Mouse (Mus musculus): ENCODE measurements around the gene Kcnk6. TPM values are rescaled to one million over a fixed set of nuclear protein-coding genes. Genes with fewer than 3 reads are reported as not detected.
"Not testable (repeated sequence)": the region's sequence is repeated elsewhere in the genome, so short reads cannot be mapped to it uniquely, and the experiment has no call there.

The Kcnk6 gene
- polyA plus RNA-seq, 1 experiment from 2014 or later, result 1.7 TPM

GRCm38 (mm10) chr7:29246015-29246414, 13.7 kb upstream of the Kcnk6 start:
- no peak overlapping the region for H3K27ac ChIP-seq (replicated peaks)

GRCm38 (mm10) chr7:29244732-29245416, 12.6 kb upstream of the Kcnk6 start:
- Histone ChIP-seq H3K4me1 (peaks cover 38% of the 10 kb centered on the region), H3K27me3 (replicated peaks) (no peaks in the 10 kb centered on the region), H3K9ac (no peak overlapping the region), H3K27ac (replicated peaks) (no peak overlapping the region), H3K4me3 (no peak overlapping the region), H3K9me3 (no peaks in the 10 kb centered on the region), H3K4me2 (no peak overlapping the region), H3K36me3 (peaks cover 38% of the 10 kb centered on the region)
- WGBS, result 76% methylated on average over 7 of the region's 7 CpGs
- no peak for ATAC-seq (ENCODE audit: extremely low read depth, insufficient number of reproducible peaks, low FRiP score, low TSS enrichment)

More at GRCm38 (mm10) chr7:29246015-29246414, 13.7 kb upstream of the Kcnk6 start:
- Histone ChIP-seq H3K4me2 (no peak overlapping the region), H3K27me3 (replicated peaks) (no peaks in the 10 kb centered on the region), H3K9me3 (no peaks in the 10 kb centered on the region), H3K4me1 (peaks cover 34% of the 10 kb centered on the region), H3K9ac (0 out of 2 replicates have a peak overlapping the region, but pooled peaks have one; percentile 7), H3K36me3 (peaks cover 38% of the 10 kb centered on the region), H3K4me3 (no peak overlapping the region)
- WGBS, result 65% methylated on average over 5 of the region's 5 CpGs
- no peak for ATAC-seq (ENCODE audit: extremely low read depth, insufficient number of reproducible peaks, low FRiP score, low TSS enrichment)

DNA sequence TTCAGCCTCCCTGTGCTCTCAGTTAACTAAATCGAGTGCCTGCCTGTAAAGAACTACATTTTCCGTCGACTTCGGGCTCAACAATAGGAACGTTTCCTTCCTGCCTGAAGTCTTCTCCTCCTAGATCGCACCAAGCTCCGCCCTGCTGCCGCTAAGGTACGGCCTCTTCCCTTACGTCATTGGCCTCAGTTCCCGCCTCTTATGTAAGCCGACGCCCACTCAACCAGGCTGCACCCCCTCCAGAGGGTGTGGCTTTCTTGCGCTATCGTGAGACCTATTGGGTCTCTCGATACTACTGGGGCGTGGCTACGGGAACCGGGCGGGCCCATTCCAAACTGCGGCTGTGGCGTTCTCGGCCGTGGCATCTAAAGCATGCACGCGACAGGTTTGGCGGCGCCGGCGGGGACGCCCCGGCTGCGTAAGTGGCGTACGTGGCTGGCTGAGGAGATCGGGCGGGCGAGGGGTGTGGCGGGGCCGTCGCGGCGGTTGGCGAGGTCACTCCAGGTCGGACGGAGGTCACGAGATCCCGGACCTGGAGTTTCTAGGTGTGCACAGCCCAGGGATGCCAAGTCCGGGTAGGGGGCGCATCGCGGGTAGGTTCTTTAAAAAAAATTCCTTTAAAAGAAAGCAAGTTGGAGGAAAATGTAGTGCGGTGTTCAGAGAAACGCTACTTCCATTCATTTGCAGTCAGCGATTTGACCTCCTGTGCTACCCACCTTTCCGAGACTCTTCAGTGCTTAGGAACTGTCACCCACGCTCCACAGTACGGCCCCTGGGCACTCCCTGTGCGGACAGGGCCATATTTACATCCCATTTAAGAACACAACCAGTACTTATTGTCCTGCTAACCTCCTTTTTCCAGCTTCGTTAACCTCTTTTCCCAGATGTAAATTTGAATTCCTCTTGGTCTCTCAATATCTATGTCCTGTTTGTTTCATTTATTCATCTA, 6.0 kb upstream of the Kcnk6 start, which contains the start of gene Yif1b:
TSS of gene Yif1b (plus strand) at position 311 of the 949 bp plus-strand sequence.
- Histone ChIP-seq H3K4me2 (peak within 1 kb of the TSS; percentile 75), H3K9me3 (no peaks in the 10 kb centered on the region), H3K9ac (peak within 1 kb of the TSS; percentile 84), H3K27ac (replicated peaks) (peak within 1 kb of the TSS; percentile 95), H3K36me3 (peaks cover 4% of the 10 kb centered on the region; the same call in 1 of the 2 replicates), H3K27me3 (replicated peaks) (no peaks in the 10 kb centered on the region; the same call in 1 of the 2 replicates), H3K4me1 (peaks cover 36% of the 10 kb centered on the region), H3K4me3 (peak within 1 kb of the TSS; percentile 70)
- 1% methylated on average over 60 of the region's 60 CpGs for WGBS
- ATAC-seq (ENCODE audit: extremely low read depth, insufficient number of reproducible peaks, low FRiP score, low TSS enrichment), result peak; percentile 97

GRCm38 (mm10) chr7:29237596-29237995, 5.3 kb upstream of the Kcnk6 start:
- 27% methylated on average over 6 of the region's 6 CpGs for WGBS
- ATAC-seq (ENCODE audit: extremely low read depth, insufficient number of reproducible peaks, low FRiP score, low TSS enrichment), result not testable (repeated sequence)

DNA sequence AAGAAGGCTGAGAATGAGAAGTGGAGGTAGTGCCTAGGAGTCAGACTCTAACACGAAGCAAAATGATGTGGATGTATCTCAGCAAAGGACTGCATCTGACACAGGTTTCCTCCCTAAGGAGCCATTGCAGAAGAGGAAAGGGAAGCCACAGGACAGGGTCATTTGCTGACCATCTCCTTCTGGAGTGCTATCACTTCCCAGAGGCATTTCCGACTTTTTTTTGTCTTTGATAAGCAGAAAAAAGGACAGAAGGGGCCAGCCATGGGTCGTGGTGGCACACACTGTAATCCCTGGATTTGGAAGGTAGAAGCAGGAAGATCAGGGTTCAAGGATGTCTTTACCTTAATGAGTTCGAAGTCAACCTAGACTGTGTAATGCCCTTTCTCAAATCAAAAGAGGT, 4.3 kb upstream of the Kcnk6 start:
- peaks cover 4% of the 10 kb centered on the region; the same call in 1 of the 2 replicates for H3K36me3 ChIP-seq
- H3K4me2 ChIP-seq, result no peak overlapping the region
- H3K27me3 ChIP-seq (replicated peaks), result peaks cover 14% of the 10 kb centered on the region
- WGBS, result 62% methylated on average over 4 of the region's 4 CpGs
- no peak overlapping the region for H3K4me3 ChIP-seq
- peaks cover 47% of the 10 kb centered on the region for H3K4me1 ChIP-seq
- H3K9ac ChIP-seq, result no peak overlapping the region
- no peak for ATAC-seq (ENCODE audit: extremely low read depth, insufficient number of reproducible peaks, low FRiP score, low TSS enrichment)
- H3K9me3 ChIP-seq, result no peaks in the 10 kb centered on the region
- peak overlapping the region; percentile 58 for H3K27ac ChIP-seq (replicated peaks)

More at GRCm38 (mm10) chr7:29237596-29237995, 5.3 kb upstream of the Kcnk6 start:
- Histone ChIP-seq H3K4me2 (peak overlapping the region; percentile 75), H3K27ac (replicated peaks) (peak overlapping the region; percentile 95), H3K9ac (peak overlapping the region; percentile 82), H3K4me3 (peak overlapping the region; percentile 70), H3K4me1 (peaks cover 39% of the 10 kb centered on the region)
- H3K9me3 ChIP-seq; H3K27me3 ChIP-seq (replicated peaks); H3K36me3 ChIP-seq: not testable (repeated sequence)

DNA sequence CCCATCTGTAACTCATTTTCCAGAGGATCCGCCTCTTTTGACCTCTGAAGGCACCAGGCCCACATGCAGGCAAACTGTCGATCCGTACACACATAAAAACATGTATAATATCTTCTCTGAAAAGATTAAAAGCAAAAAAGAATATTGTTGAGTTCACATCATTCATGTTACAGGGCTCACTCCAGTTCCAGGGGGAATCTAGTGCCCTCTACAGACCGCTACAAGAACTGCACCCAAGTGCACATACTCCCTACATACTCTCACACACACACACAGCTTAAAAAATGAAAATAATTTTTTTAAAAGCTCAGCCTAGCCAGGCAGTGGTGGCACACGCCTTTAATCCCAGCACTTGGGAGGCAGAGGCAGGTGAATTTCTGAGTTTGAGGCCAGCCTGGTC, 2.3 kb upstream of the Kcnk6 start:
- peaks cover 28% of the 10 kb centered on the region for H3K27me3 ChIP-seq (replicated peaks)
- ATAC-seq (ENCODE audit: extremely low read depth, insufficient number of reproducible peaks, low FRiP score, low TSS enrichment), result no peak
- peaks cover 50% of the 10 kb centered on the region for H3K4me1 ChIP-seq
- no peak overlapping the region for H3K4me3 ChIP-seq
- 79% methylated on average over 5 of the region's 5 CpGs for WGBS
- no peak overlapping the region for H3K4me2 ChIP-seq
- peak overlapping the region; percentile 75 for H3K27ac ChIP-seq (replicated peaks)
- no peak overlapping the region for H3K9ac ChIP-seq
- 0 out of 2 replicates have a peak, but pooled peaks cover 6% of the 10 kb centered on the region for H3K36me3 ChIP-seq
- H3K9me3 ChIP-seq, result no peaks in the 10 kb centered on the region

- H3K9me3 ChIP-seq, result no peaks in the 10 kb centered on the region
- ATAC-seq (ENCODE audit: extremely low read depth, insufficient number of reproducible peaks, low FRiP score, low TSS enrichment), result no peak
- H3K27ac ChIP-seq (replicated peaks), result peak overlapping the region; percentile 75
- H3K9ac ChIP-seq, result peak overlapping the region; percentile 34
- H3K27me3 ChIP-seq (replicated peaks), result peaks cover 28% of the 10 kb centered on the region
- 0 out of 2 replicates have a peak, but pooled peaks cover 6% of the 10 kb centered on the region for H3K36me3 ChIP-seq
- 18% methylated on average over 6 of the region's 6 CpGs for WGBS
- peaks cover 46% of the 10 kb centered on the region for H3K4me1 ChIP-seq
- H3K4me3 ChIP-seq, result no peak overlapping the region
- H3K4me2 ChIP-seq, result peak overlapping the region; percentile 95
These were observed 1.4 kb upstream of the Kcnk6 start for GRCm38 (mm10) chr7:29233745-29234144.

- Histone ChIP-seq H3K27ac (replicated peaks) (peak overlapping the region; percentile 75), H3K36me3 (peaks cover 7% of the 10 kb centered on the region; the same call in 1 of the 2 replicates), H3K4me1 (peaks cover 38% of the 10 kb centered on the region), H3K9me3 (no peaks in the 10 kb centered on the region), H3K9ac (peak overlapping the region; percentile 85), H3K27me3 (replicated peaks) (peaks cover 28% of the 10 kb centered on the region), H3K4me3 (peak overlapping the region; percentile 65), H3K4me2 (peak overlapping the region; percentile 95)
- WGBS, result 44% methylated on average over 3 of the region's 3 CpGs
- no peak for ATAC-seq (ENCODE audit: extremely low read depth, insufficient number of reproducible peaks, low FRiP score, low TSS enrichment)
These were observed 798 bp downstream of the Kcnk6 start for GRCm38 (mm10) chr7:29231517-29231916.

GRCm38 (mm10) chr7:29230560-29230959, 1.8 kb downstream of the Kcnk6 start:
- H3K36me3 ChIP-seq, result peaks cover 12% of the 10 kb centered on the region
- H3K9ac ChIP-seq, result no peak overlapping the region
- H3K4me3 ChIP-seq, result peak overlapping the region; percentile 65
- H3K27ac ChIP-seq (replicated peaks), result peak overlapping the region; percentile 75
- WGBS, result 18% methylated on average over 3 of the region's 3 CpGs
- H3K27me3 ChIP-seq (replicated peaks), result peaks cover 28% of the 10 kb centered on the region
- no peak for ATAC-seq (ENCODE audit: extremely low read depth, insufficient number of reproducible peaks, low FRiP score, low TSS enrichment)
- peak overlapping the region; percentile 95 for H3K4me2 ChIP-seq
- H3K4me1 ChIP-seq, result peaks cover 38% of the 10 kb centered on the region
- no peaks in the 10 kb centered on the region for H3K9me3 ChIP-seq

- no peak for ATAC-seq (ENCODE audit: extremely low read depth, insufficient number of reproducible peaks, low FRiP score, low TSS enrichment)
- Histone ChIP-seq H3K4me2 (no peak overlapping the region), H3K27me3 (replicated peaks) (peaks cover 32% of the 10 kb centered on the region), H3K4me1 (peaks cover 29% of the 10 kb centered on the region), H3K9ac (no peak overlapping the region), H3K27ac (replicated peaks) (no peak overlapping the region), H3K9me3 (no peaks in the 10 kb centered on the region), H3K4me3 (no peak overlapping the region), H3K36me3 (peaks cover 33% of the 10 kb centered on the region)
- 65% methylated on average over 4 of the region's 4 CpGs for WGBS
These were observed 4.1 kb downstream of the Kcnk6 start for GRCm38 (mm10) chr7:29228202-29228601.

DNA sequence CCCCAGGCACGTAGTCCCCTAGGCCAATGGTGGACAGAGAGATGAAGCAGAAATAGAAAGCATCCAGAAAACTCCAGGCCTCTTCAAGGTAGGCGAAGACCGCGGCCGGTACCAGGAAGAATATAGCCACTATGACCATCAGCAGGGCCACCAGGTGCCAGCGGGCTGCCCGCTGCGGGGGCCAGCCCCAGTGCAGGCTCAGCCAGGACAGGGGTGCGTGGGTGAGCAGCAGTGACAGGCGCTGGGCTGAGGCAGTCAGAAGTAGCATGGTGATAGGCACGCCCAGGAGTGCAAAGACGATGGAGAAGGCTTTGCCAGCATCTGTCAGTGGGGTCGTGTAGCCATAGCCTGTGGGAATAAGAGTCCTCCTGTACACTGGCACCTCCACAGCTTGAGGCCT, 6.8 kb downstream of the Kcnk6 start:
- Histone ChIP-seq H3K4me3 (no peak overlapping the region), H3K27ac (replicated peaks) (no peak overlapping the region), H3K4me1 (peaks cover 16% of the 10 kb centered on the region), H3K9me3 (peaks cover 5% of the 10 kb centered on the region; the same call in 1 of the 2 replicates), H3K27me3 (replicated peaks) (peaks cover 8% of the 10 kb centered on the region), H3K36me3 (peaks cover 53% of the 10 kb centered on the region), H3K9ac (no peak overlapping the region), H3K4me2 (no peak overlapping the region)
- no peak for ATAC-seq (ENCODE audit: extremely low read depth, insufficient number of reproducible peaks, low FRiP score, low TSS enrichment)
- WGBS, result 70% methylated on average over 13 of the region's 13 CpGs
